Mouse (Mus musculus) kidney, adult 18-20 months (tissue): ENCODE measurements around the gene Cotl1.

ENCODE experiments used
- DNase-seq: peaks from one replicate; pipeline ENCODE4 v3.0.0; 2021

Gene Cotl1

DNA sequence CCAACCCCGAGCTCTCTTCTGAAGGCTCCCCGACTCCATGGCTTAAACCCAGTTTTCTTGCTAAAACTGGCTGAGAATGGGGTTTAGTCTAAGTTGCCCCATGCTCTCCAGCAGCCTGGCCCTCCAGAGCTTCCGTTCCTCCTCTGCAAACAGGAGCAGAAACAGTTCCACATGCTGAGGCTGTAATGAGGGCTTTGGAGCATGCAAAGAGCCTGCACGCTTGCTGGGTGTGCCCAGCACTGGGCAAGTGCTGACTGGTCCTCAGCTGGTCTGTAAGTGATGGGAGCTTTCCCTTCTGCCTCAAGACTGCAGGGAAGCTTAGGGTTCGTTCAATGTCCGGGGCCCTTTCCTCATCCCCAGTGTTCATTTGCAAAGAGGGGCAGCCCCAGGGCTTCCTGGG is 24.1 kb downstream of the Cotl1 start:
- no peak for DNase-seq

DNA sequence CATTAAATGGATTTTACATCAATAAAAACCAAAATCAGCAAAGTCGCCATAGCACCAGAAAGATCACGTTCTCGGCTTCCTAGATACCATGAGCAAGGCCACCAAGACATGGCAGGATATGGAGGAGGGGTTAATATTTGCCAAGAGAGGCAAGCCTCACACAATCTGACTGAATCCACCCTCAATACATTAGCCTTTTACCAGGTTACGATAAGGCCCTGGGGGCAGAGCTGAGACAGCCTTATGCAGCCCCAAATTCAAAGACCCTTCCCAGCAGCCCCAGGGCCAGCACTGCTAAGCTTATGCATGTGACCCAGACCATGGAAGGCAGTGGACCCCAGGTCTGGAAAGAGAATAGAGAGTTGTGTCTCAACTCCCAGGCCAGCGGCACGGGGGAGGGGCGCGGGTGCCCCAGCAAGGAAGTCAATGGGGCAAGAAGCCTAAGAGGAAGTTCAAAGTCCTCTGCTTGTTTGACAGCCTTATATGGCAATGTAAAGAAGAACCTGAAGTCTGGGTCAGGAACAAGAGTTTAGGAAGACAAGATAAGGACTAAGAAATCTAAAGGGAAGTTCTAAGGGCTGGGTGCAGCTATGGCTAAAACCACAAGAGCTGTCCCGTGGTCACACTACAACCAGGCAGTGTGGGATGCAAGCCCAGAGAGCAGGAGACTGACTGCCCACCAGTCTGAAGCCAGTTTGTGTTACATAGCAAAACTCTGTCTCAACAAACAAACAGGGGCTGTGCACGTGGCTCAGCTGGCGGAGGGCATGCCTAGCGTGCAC is 27.5 kb downstream of the Cotl1 start:
- no peak for DNase-seq

DNA sequence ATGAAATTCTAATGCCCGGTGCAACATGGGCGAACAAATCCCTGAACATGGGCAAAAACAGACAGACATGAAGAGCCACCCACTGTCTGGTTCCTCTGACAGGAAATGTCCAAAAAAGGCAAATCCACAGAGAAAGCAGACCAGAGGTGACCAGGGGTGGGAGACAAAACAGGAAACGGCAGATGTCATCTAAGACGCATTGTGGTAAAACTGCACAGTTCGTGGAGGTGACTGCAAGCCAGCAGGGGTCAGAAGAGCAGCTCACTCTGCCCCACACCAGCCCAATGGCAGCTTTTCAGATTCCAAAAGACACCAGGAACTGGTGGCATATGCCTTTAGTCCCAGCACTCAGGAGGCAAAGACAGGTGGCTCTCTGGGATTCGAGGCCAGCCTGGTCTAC is 28.4 kb downstream of the Cotl1 start:
- DNase-seq: no peak

- DNase-seq: no peak
Measured at GRCm38 (mm10) chr8:119810953-119811499, 29.3 kb downstream of the Cotl1 start.

DNA sequence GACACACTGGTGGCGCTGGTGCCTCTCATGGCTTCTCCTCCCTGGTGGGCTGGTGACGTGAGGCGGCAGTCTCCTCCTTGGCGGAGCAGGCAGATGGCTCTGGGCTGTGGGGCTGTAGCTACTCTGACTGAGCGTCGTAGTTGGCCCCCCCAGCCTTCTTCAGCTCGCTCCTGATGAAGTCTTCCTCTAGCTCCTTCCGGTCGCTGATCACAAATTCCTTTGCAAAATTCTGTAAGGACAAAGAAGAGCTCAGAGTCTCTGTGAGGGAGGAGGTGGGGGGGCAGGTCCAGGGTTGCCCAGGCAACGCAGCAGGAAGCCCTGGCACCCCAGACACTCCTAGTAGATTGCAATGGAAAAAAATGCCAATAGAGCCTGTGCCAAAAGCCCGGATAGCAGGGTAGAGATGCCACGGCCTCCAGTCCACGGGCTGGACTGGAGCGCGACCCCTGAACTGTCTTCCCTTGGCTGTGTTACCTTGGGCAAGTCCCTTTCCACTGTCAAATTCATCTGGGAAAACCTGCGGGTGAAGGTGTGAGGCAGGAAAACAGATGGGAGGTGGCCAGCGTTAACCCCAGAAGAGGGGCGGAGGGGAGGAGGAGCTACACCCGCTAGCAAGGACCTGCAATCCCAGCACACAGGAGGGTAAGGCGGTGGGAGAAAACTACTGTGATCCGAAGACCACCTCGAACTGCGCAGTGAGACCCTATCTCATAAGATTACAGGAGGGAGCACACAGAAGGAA is 30.0 kb downstream of the Cotl1 start:
- DNase-seq: no peak

- DNase-seq: no peak
Measured at GRCm38 (mm10) chr8:119809620-119810019, 30.7 kb downstream of the Cotl1 start.

DNA sequence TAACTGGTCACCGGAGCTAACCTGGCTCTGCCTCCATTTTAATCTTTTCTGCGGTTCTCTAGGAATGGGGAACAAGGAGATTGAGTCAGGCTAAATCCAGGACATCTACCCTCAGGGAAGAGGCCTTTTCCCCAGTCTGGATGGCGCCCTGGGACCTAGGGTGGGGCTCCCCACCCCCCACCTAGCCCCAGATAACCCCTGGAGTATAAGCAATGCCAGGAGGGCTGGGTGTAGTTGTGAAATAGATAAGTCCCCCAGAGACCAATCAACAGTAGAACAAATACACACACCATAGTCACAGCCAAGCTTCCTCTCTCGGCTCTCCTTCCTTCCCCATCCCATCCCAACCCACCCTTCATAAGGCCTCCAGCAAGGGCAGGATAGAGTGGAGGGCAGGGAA is 32.7 kb downstream of the Cotl1 start:
- DNase-seq: no peak

GRCm38 (mm10) chr8:119806422-119807263 is 33.7 kb downstream of the Cotl1 start:
- DNase-seq: peak; percentile 43

DNA sequence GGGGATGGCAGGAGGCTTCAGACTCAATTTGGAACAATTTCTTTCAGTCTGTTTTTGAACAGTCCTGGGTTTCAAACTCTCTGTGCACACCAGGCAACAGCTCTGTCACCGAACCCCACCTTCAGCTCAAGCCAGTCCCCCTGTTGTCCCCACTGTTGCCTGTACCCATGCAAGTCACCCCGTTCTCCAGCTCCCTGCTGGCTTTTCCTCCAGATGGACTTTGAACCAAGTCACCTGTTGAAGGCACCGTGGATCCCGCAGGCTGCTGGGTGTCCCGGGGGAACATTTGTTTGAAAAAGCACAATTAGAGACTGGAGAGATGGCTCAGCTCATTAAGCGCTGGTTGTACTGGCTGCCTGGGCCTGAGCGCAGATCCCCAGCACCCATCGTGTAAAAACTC is 35.1 kb downstream of the Cotl1 start:
- no peak for DNase-seq

DNA sequence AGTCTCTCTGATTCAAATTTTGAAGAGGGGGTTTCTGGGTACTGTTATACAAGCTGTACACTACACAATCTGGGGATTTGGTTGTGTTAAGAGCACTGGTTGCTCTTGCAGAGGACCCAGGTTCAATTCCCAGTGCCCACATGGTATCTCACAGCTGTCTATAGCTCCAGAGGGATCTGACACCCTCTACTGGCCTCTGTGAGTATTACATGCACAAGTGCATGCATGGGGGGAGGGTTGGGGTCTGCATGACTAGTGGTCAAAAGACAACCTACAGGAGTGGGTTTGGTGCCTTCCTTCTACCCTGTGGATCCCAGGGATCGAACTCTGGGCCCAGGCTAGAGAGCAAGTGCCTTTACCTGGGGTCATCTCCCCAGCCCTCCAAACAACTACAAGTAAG is 37.8 kb downstream of the Cotl1 start:
- DNase-seq: no peak

DNA sequence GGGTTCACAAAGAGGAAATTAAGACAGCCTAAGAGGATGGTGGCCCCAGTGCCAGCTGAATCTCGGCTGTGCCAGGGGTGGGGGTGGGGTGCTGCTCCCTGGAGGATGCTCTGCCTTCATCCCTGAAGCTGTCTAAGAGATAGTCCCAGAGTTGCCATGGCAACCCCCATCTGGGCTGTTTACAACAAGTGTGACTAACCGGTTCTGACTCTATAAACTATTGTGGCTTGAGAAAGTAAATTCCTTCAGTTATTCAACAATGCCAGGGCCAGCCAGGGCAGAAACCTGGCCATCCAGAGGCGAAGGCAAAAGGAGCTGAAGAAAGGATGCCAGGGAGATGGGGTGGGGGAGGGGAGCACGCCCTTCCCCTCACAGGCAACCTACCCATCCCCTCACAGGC is 39.2 kb downstream of the Cotl1 start:
- DNase-seq: no peak

DNA sequence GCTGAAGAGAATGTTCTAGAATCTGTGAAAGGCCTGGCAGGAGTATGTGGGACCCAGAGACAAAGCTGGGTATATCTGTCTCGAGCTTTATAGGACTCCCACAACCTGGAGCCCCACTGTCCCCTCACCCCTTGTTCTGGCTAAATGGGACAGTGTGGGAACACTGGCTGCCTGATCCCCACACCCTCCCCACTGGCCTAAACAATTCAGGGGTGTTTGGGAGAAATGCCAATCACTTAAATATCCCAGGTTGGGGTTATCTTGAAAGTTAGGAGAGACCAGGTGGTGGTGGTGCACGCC is 41.4 kb downstream of the Cotl1 start:
- DNase-seq: no peak

DNA sequence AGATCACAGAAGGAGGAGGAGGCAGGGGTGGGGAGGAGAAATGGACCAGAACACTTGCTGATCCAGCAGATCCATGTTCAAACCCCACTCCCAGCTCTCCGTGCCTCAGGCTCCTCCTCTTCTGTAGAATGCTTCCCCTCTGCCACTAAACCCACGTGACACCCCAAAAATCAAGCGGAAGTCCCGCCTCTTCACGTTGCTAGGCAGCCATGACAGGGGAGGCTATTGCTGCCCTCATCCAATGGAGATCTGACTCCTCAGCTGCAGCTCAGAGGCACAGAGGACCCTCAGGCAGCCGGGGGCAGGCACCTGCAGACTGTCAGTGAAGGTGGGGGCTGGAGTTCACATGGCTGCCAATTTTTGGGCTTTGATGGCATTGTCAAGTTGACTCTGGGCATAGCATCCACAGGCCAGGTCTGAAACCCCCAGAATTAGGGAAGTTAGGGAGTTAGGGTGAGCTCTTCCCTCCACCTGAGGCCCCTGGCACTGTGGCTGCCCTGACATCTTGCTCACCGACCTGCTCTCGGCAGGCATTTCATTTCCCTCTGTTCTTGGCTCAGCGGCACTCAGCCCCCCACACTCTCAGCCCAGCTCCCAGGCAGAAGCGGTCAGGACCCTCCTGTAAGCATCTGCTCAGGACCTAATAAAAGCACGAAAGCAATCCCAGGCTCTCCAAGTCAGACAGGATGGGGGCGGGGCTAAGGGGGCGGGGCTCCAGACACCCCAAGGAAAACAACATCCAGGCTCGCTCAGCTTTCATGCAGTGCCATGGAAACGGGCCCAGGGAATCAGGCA is 42.0 kb downstream of the Cotl1 start:
- peak; percentile 52 for DNase-seq

GRCm38 (mm10) chr8:119795651-119796050 is 44.7 kb downstream of the Cotl1 start:
- no peak for DNase-seq

DNA sequence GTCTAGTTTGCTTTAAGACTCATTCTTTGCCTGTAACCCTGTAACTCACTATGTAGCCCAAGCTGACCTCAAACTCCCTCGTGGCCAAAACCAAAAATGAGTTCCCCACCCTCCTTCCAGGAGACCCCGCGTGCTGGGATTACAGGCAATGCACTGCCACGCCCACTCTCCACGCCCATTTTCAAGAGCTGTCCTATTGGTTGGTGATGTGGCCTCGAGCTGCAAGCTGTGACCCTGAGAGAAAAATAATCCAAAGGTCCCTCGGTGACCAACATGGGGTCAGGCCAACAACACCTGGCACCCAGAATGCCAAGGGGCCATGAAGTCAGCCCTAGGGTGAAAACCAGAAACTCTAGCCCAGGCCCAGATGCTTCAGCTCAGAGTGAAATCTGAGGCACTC is 45.7 kb downstream of the Cotl1 start:
- no peak for DNase-seq

DNA sequence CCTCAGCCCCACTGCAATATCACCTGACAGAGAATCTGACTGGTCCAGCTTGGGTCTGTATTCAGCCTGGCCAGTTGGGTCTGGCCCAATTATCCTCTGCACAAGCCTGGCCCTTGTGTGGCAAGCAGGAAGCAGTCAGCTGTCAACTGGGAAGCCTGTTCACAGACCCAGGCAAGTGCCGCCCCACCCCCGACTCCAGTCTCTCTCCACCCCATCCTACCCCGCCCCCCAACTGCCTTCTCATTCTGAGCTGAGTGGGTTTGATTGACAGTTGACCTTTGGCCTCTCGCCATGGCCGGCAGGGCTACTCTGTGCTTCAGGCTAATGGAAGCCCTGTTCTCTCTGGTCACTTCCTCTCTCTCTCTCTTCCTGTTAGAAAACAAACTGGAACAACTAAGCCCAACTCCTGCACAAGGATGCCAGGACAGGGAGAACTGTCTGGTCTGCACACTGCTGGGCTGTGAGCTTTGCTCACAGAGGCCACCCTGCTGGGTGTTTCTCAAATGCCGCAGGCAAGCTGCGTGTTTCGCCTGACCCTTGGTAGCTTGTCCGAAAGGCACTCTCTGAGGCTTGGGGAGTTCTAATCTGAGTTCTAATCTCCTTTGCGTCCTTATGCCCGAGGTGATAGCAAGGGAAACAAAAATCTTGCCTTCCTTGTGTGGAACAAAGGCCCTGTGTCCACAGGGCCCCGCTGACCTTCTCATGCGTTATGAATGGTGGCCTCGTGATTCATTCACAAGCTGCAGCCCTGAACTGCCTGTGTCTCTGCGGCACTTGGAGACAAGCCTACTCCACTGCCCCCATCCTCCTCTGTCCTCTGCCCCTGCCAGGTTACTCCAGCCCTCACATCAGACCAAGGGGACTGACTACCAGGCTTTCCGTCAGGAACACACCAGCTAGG is 48.3 kb downstream of the Cotl1 start:
- DNase-seq: peak; percentile 54

DNA sequence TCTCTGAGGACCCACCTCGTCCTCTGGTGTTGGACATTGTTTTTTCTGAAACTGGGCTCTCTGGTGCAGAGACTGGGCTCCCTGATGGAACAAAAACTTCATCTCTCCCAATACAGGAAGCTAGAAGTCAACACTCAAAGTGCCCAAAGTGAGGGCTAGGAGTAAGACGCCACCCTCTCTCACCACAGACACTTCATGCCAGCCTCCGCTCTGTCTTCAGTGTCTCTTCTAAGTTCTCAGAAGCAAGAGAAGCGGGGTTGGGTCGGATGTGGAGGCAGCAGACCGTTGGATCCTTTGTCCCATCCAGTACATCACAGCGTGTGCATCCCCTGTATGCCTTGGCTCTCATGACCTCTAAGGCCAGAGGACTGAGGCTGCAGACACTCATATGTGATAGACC is 50.8 kb downstream of the Cotl1 start:
- DNase-seq: no peak

- DNase-seq: no peak
Measured at GRCm38 (mm10) chr8:119788607-119789381, 51.5 kb downstream of the Cotl1 start.

GRCm38 (mm10) chr8:119787341-119787740 is 53.0 kb downstream of the Cotl1 start:
- DNase-seq: no peak

- no peak for DNase-seq
Measured at GRCm38 (mm10) chr8:119786871-119787270, 53.5 kb downstream of the Cotl1 start.
